Comparison of ENCODE assay signal across 16 mouse cellular contexts in the genomic region with DNA sequence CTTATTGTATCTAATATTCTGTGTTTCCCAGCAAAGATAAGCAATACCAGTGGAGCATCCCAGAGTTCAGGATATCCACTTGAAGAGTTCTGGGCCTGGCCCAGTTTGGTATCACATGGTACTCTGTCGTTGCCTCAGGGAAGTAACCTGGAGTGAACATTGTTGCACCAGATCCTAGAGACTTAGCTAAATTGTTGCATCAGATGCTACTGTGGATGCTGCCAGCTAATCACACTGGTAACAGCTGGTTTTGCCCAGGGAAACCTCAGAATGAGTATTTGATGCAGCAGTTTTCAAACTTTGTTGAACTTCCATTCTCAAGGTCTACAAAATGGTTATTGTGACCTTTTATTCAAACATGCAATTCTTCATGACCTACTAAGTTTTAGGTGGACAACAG.
"Had no signal": no experiment of that assay in that cellular context is flagged by ENCODE, and none has a peak within 500 bp of the region (broad histone marks: within the 10 kb centered on the region; RNA-seq: fewer than 3 reads in every experiment).

No protein-coding gene starts in this region.

- H3K9ac ChIP-seq: neural tube, embryonic 13.5 days; neural tube, embryonic 15.5 days; stomach, embryonic 15.5 days had no signal

- H3K4me3 ChIP-seq: neural tube, embryonic 13.5 days; neural tube, embryonic 15.5 days; stomach, embryonic 15.5 days had no signal

- H3K27ac ChIP-seq: neural tube, embryonic 13.5 days; neural tube, embryonic 15.5 days; stomach, embryonic 15.5 days; stomach, postnatal 0 days had no signal

- H3K4me2 ChIP-seq: neural tube, embryonic 13.5 days; neural tube, embryonic 15.5 days; stomach, embryonic 15.5 days had no signal

- H3K27me3 ChIP-seq: neural tube, embryonic 13.5 days; neural tube, embryonic 15.5 days; stomach, embryonic 15.5 days had no signal

- H3K4me1 ChIP-seq: neural tube, embryonic 13.5 days; neural tube, embryonic 15.5 days; stomach, embryonic 15.5 days had no signal

- DNase-seq: retina, postnatal 1 day; right cerebral cortex, adult 18-20 months; right cerebral cortex, postnatal 14 days; right cerebral cortex, postnatal 25 days; right cerebral cortex, postnatal 4 days; spleen, adult 18-20 months; thymus, adult 18-20 months; thymus, adult 2 months; thymus, postnatal 14 days; thymus, postnatal 25 days; thymus, postnatal 36 days; thymus, postnatal 4 days had no signal

- H3K9me3 ChIP-seq: neural tube, embryonic 13.5 days; neural tube, embryonic 15.5 days; stomach, embryonic 15.5 days had no signal

- H3K36me3 ChIP-seq: neural tube, embryonic 13.5 days; neural tube, embryonic 15.5 days; stomach, embryonic 15.5 days had no signal
